Mouse (Mus musculus): ENCODE data around the gene Fam171a2.

DNA sequence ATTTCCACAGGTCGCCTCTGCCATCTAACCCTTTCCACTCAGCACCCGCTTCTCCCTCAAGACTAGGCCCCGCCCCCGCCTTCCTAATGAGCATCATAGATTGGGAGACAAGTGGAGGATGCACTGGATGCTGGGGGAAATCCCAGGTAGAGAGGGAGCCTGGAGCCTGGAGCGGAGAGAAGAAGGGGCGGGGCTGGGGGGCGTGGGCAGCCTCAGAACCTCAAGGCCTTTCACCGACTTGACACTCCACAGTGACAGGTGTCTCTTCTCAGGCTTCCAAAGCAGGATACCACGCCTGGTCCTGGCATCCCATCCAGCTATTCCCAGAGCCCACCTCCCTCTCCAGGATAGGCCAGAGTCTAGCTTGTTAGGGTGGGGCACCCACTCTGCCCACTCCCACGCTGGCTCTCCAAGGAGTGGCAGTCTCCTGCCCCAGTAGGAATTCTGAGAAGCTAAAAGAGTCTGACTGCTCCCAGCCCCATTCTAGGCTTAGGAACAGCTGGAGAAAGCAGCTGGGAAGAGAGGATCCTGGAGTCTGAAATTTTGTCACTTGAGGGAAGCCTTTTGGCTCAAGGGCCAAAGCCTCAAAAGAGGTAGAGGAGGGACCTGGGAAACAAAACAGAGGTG, 2.1 kb downstream of the Fam171a2 start:
- TF ChIP-seq GATA1 (IDR thresholded peaks at IDR 0.05; ENCODE audit: low read length): no peak
- TF ChIP-seq TAL1 (IDR thresholded peaks at IDR 0.05; ENCODE audit: low read length): no peak

All from erythroblast, embryonic 14.5 days (primary cell).